Mouse (Mus musculus): ENCODE measurements around the gene Ankrd52. TPM values are rescaled to one million over a fixed set of nuclear protein-coding genes. Genes with fewer than 3 reads are reported as not detected.
"Not testable (repeated sequence)": the region's sequence is repeated elsewhere in the genome, so short reads cannot be mapped to it uniquely, and the experiment has no call there.

Ankrd52 gene
- polyA plus RNA-seq (2016; fragmentation: Nextera tagmentation; extraction: Ambion mirVana), result 9.0 and 9.2 TPM in 2 replicates

GRCm38 (mm10) chr10:128376455-128377211 lies at the start of gene Ankrd52:
TSS of gene Ankrd52 (plus strand) at chr10:128377115.
- under 1% methylated on average over 62 of the region's 73 CpGs for WGBS
- H3K4me1 ChIP-seq, result peaks cover 30% of the 10 kb centered on the region

GRCm38 (mm10) chr10:128327610-128328009 lies 49.3 kb upstream of the Ankrd52 start:
- peaks cover 59% of the 10 kb centered on the region for H3K36me3 ChIP-seq
- no peaks in the 10 kb centered on the region for H3K9me3 ChIP-seq (replicated peaks)
- no peaks in the 10 kb centered on the region for H3K27me3 ChIP-seq (ENCODE audit: low read depth, poor library complexity, severe bottlenecking)
- no peak overlapping the region for H3K4me3 ChIP-seq
- H3K4me1 ChIP-seq, result peaks cover 16% of the 10 kb centered on the region
- no peak overlapping the region for H3K27ac ChIP-seq (replicated peaks)
- DNase-seq (ENCODE audit: low spot score), result no peak
- 92% methylated on average over 10 of the region's 10 CpGs for WGBS

More at GRCm38 (mm10) chr10:128376455-128377211, at the start of gene Ankrd52:
- peak within 1 kb of the TSS; percentile 98 for H3K27ac ChIP-seq (replicated peaks)
- peak within 1 kb of the TSS; percentile 99 for H3K4me3 ChIP-seq
- peak; percentile 85 for DNase-seq (ENCODE audit: low spot score)
- H3K9me3 ChIP-seq (replicated peaks), result no peaks in the 10 kb centered on the region
- peaks cover 39% of the 10 kb centered on the region for H3K36me3 ChIP-seq
- H3K27me3 ChIP-seq (ENCODE audit: low read depth, poor library complexity, severe bottlenecking), result no peaks in the 10 kb centered on the region

- H3K9me3 ChIP-seq (replicated peaks); H3K4me1 ChIP-seq; H3K27me3 ChIP-seq (ENCODE audit: low read depth, poor library complexity, severe bottlenecking); H3K27ac ChIP-seq (replicated peaks); DNase-seq (ENCODE audit: low spot score); H3K4me3 ChIP-seq: not testable (repeated sequence)
- 82% methylated on average over 6 of the region's 6 CpGs for WGBS
- peaks cover 23% of the 10 kb centered on the region for H3K36me3 ChIP-seq
These were observed 44.3 kb upstream of the Ankrd52 start for GRCm38 (mm10) chr10:128332358-128333249.

GRCm38 (mm10) chr10:128335582-128335981 lies 41.3 kb upstream of the Ankrd52 start:
- WGBS, result 3% methylated on average over 4 of the region's 4 CpGs
- Histone ChIP-seq H3K27me3 (ENCODE audit: low read depth, poor library complexity, severe bottlenecking) (no peaks in the 10 kb centered on the region), H3K4me3 (no peak overlapping the region), H3K9me3 (replicated peaks) (no peaks in the 10 kb centered on the region), H3K27ac (replicated peaks) (no peak overlapping the region), H3K36me3 (peaks cover 10% of the 10 kb centered on the region), H3K4me1 (peaks cover 28% of the 10 kb centered on the region)
- DNase-seq (ENCODE audit: low spot score), result peak; percentile 63

GRCm38 (mm10) chr10:128336195-128336594 lies 40.7 kb upstream of the Ankrd52 start:
- Histone ChIP-seq H3K36me3 (peaks cover 15% of the 10 kb centered on the region), H3K4me1 (peaks cover 28% of the 10 kb centered on the region), H3K9me3 (replicated peaks) (no peaks in the 10 kb centered on the region), H3K27ac (replicated peaks) (no peak overlapping the region), H3K4me3 (0 out of 2 replicates have a peak overlapping the region, but pooled peaks have one; percentile 90), H3K27me3 (ENCODE audit: low read depth, poor library complexity, severe bottlenecking) (no peaks in the 10 kb centered on the region)
- WGBS, result 97% methylated on average over 3 of the region's 3 CpGs
- no peak for DNase-seq (ENCODE audit: low spot score)

GRCm38 (mm10) chr10:128336597-128336996 lies 40.3 kb upstream of the Ankrd52 start:
- no peaks in the 10 kb centered on the region for H3K9me3 ChIP-seq (replicated peaks)
- 85% methylated on average over 3 of the region's 3 CpGs for WGBS
- H3K27me3 ChIP-seq (ENCODE audit: low read depth, poor library complexity, severe bottlenecking), result no peaks in the 10 kb centered on the region
- no peak for DNase-seq (ENCODE audit: low spot score)
- peaks cover 28% of the 10 kb centered on the region for H3K4me1 ChIP-seq
- H3K4me3 ChIP-seq, result peak overlapping the region; percentile 90
- peaks cover 19% of the 10 kb centered on the region for H3K36me3 ChIP-seq
- peak overlapping the region; percentile 94 for H3K27ac ChIP-seq (replicated peaks)

GRCm38 (mm10) chr10:128337306-128338181 lies 39.4 kb upstream of the Ankrd52 start, which contains the start of gene Cs:
TSS of gene Cs (plus strand) at chr10:128337734.
- peak; percentile 97 for DNase-seq (ENCODE audit: low spot score)
- Histone ChIP-seq H3K4me1 (peaks cover 28% of the 10 kb centered on the region), H3K4me3 (peak within 1 kb of the TSS; percentile 90), H3K36me3 (peaks cover 21% of the 10 kb centered on the region), H3K27me3 (ENCODE audit: low read depth, poor library complexity, severe bottlenecking) (no peaks in the 10 kb centered on the region), H3K27ac (replicated peaks) (peak within 1 kb of the TSS; percentile 94), H3K9me3 (replicated peaks) (no peaks in the 10 kb centered on the region)
- WGBS, result 2% methylated on average over 61 of the region's 61 CpGs

- no peak for DNase-seq (ENCODE audit: low spot score)
- Histone ChIP-seq H3K27me3 (ENCODE audit: low read depth, poor library complexity, severe bottlenecking) (no peaks in the 10 kb centered on the region), H3K9me3 (replicated peaks) (no peaks in the 10 kb centered on the region), H3K36me3 (peaks cover 25% of the 10 kb centered on the region), H3K4me1 (peaks cover 31% of the 10 kb centered on the region), H3K27ac (replicated peaks) (peak overlapping the region; percentile 94), H3K4me3 (peak overlapping the region; percentile 90)
- 27% methylated on average over 5 of the region's 5 CpGs for WGBS
These were observed 38.5 kb upstream of the Ankrd52 start for GRCm38 (mm10) chr10:128338415-128338814.

GRCm38 (mm10) chr10:128338948-128339347 lies 38.0 kb upstream of the Ankrd52 start:
- Histone ChIP-seq H3K36me3 (peaks cover 26% of the 10 kb centered on the region), H3K4me3 (peak overlapping the region; percentile 90), H3K27me3 (ENCODE audit: low read depth, poor library complexity, severe bottlenecking) (no peaks in the 10 kb centered on the region), H3K9me3 (replicated peaks) (no peaks in the 10 kb centered on the region), H3K4me1 (peaks cover 32% of the 10 kb centered on the region), H3K27ac (replicated peaks) (no peak overlapping the region)
- 80% methylated on average over 2 of the region's 2 CpGs for WGBS
- DNase-seq (ENCODE audit: low spot score), result no peak

GRCm38 (mm10) chr10:128340257-128340656 lies 36.7 kb upstream of the Ankrd52 start:
- 78% methylated on average over 2 of the region's 2 CpGs for WGBS
- peaks cover 38% of the 10 kb centered on the region for H3K4me1 ChIP-seq
- H3K9me3 ChIP-seq (replicated peaks), result no peaks in the 10 kb centered on the region
- H3K27ac ChIP-seq (replicated peaks), result no peak overlapping the region
- peaks cover 30% of the 10 kb centered on the region for H3K36me3 ChIP-seq
- no peak for DNase-seq (ENCODE audit: low spot score)
- no peak overlapping the region for H3K4me3 ChIP-seq
- H3K27me3 ChIP-seq (ENCODE audit: low read depth, poor library complexity, severe bottlenecking), result no peaks in the 10 kb centered on the region

GRCm38 (mm10) chr10:128343436-128343835 lies 33.5 kb upstream of the Ankrd52 start:
- peaks cover 44% of the 10 kb centered on the region for H3K36me3 ChIP-seq
- WGBS, result 86% methylated on average over 1 of the region's 1 CpGs
- H3K4me1 ChIP-seq, result peaks cover 24% of the 10 kb centered on the region

More at GRCm38 (mm10) chr10:128343436-128343835, 33.5 kb upstream of the Ankrd52 start:
- no peak for DNase-seq (ENCODE audit: low spot score)
- Histone ChIP-seq H3K27me3 (ENCODE audit: low read depth, poor library complexity, severe bottlenecking) (no peaks in the 10 kb centered on the region), H3K27ac (replicated peaks) (no peak overlapping the region), H3K4me3 (no peak overlapping the region), H3K9me3 (replicated peaks) (no peaks in the 10 kb centered on the region)

All from midbrain, embryonic 10.5 days (tissue).